Mouse (Mus musculus): ENCODE results near the gene Gm3776.
"Not testable (repeated sequence)": the region's sequence is repeated elsewhere in the genome, so short reads cannot be mapped to it uniquely, and the experiment has no call there.

Gm3776 gene

GRCm38 (mm10) chr9:78294781-78295180 is 37.9 kb downstream of the Gm3776 start:
- DNase-seq, result not testable (repeated sequence)

- DNase-seq, result peak; percentile 27
These were observed 39.2 kb downstream of the Gm3776 start for GRCm38 (mm10) chr9:78296089-78296488.

- no peak for DNase-seq
These were observed 41.3 kb downstream of the Gm3776 start for GRCm38 (mm10) chr9:78298232-78298631.

- not testable (repeated sequence) for DNase-seq
These were observed 42.2 kb downstream of the Gm3776 start for GRCm38 (mm10) chr9:78299143-78299542.

- DNase-seq, result not testable (repeated sequence)
These were observed 51.2 kb downstream of the Gm3776 start for GRCm38 (mm10) chr9:78308122-78308521.

GRCm38 (mm10) chr9:78314696-78315095 is 57.8 kb downstream of the Gm3776 start, which contains the start of gene Omt2a:
TSS of gene Omt2a (minus strand) at chr9:78314796.
- no peak for DNase-seq

Measured in thymus, postnatal 14 days (tissue).